Mouse (Mus musculus): ENCODE data around the gene Pgpep1. TPM values are rescaled to one million over a fixed set of nuclear protein-coding genes. Genes with fewer than 3 reads are reported as not detected.

The Pgpep1 gene
- polyA plus RNA-seq, 1 experiment from 2014 or later, result 102 TPM

DNA sequence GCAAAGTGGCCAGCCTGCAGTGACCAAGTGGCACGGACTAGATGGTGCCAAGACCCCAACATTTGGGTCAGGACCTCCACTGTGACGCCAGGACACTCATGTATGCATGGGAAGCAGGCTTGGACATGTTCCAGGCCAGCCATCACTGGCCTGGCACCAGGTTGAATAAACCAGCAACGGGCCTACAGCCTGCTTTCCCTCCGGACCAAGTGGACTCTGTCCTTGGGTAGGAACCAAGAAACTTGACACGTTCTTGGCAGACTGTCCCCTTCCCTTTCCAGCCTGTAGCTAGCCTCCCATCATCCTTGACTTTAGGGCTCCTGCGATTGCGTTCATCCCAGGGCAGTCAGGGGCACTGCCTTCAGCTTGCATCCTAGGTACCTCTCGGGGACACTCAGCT lies 27.4 kb upstream of the Pgpep1 start:
- Histone ChIP-seq H3K27ac (replicated peaks) (no peak overlapping the region), H3K9ac (no peak overlapping the region), H3K36me3 (no peaks in the 10 kb centered on the region), H3K4me2 (no peak overlapping the region), H3K9me3 (no peaks in the 10 kb centered on the region), H3K4me3 (no peak overlapping the region), H3K27me3 (no peaks in the 10 kb centered on the region), H3K4me1 (replicated peaks) (peaks cover 28% of the 10 kb centered on the region)
- ATAC-seq (ENCODE audit: low read depth), result no peak
- WGBS, result 82% methylated on average over 8 of the region's 8 CpGs

DNA sequence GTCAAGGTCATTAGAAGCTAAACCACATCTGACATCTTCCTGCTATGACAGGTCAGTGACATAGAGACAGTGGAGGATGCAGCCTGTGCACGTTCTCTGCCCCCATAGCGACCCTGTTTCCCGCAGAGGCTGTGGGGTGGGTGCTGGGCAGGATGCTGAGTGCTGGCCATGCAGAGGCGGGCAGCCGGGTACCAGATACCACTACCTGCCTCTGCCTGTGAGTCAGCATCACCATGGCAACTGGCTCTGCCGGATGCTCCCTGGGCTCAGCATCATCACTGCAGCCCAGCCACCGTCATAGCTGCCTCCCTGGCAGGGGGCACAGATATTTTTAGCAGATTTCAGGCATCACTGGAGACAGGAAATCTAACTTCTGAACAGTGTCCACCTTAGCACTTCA lies 24.1 kb upstream of the Pgpep1 start:
- peak overlapping the region; percentile 50 for H3K9ac ChIP-seq
- WGBS, result 35% methylated on average over 7 of the region's 7 CpGs

GRCm38 (mm10) chr8:70682692-70683091 lies 22.5 kb upstream of the Pgpep1 start:
- Histone ChIP-seq H3K27ac (replicated peaks) (no peak overlapping the region), H3K4me2 (no peak overlapping the region)

More for the DNA sequence above, 24.1 kb upstream of the Pgpep1 start:
- Histone ChIP-seq H3K4me3 (no peak overlapping the region), H3K4me1 (replicated peaks) (peaks cover 13% of the 10 kb centered on the region), H3K36me3 (peaks cover 6% of the 10 kb centered on the region; the same call in 1 of the 2 replicates), H3K27ac (replicated peaks) (0 out of 2 replicates have a peak overlapping the region, but pooled peaks have one; percentile 5), H3K4me2 (no peak overlapping the region), H3K9me3 (no peaks in the 10 kb centered on the region), H3K27me3 (no peaks in the 10 kb centered on the region)
- ATAC-seq (ENCODE audit: low read depth), result 0 out of 2 replicates have a peak, but pooled peaks have one; percentile 23

GRCm38 (mm10) chr8:70682193-70682592 lies 22.0 kb upstream of the Pgpep1 start:
- H3K27me3 ChIP-seq, result no peaks in the 10 kb centered on the region
- H3K4me2 ChIP-seq, result peak overlapping the region; percentile 24; the same call in 1 of the 2 replicates
- WGBS, result 11% methylated on average over 19 of the region's 19 CpGs
- H3K9me3 ChIP-seq, result no peaks in the 10 kb centered on the region
- peaks cover 13% of the 10 kb centered on the region for H3K4me1 ChIP-seq (replicated peaks)
- ATAC-seq (ENCODE audit: low read depth), result peak; percentile 16; the same call in 1 of the 2 replicates
- no peak overlapping the region for H3K4me3 ChIP-seq
- H3K27ac ChIP-seq (replicated peaks), result no peak overlapping the region
- H3K36me3 ChIP-seq, result peaks cover 26% of the 10 kb centered on the region
- H3K9ac ChIP-seq, result peak overlapping the region; percentile 56

More at GRCm38 (mm10) chr8:70682692-70683091, 22.5 kb upstream of the Pgpep1 start:
- no peak for ATAC-seq (ENCODE audit: low read depth)
- peaks cover 22% of the 10 kb centered on the region for H3K36me3 ChIP-seq
- H3K4me3 ChIP-seq, result no peak overlapping the region
- H3K9me3 ChIP-seq, result no peaks in the 10 kb centered on the region
- no peaks in the 10 kb centered on the region for H3K27me3 ChIP-seq
- H3K9ac ChIP-seq, result no peak overlapping the region
- 50% methylated on average over 3 of the region's 3 CpGs for WGBS
- peaks cover 13% of the 10 kb centered on the region for H3K4me1 ChIP-seq (replicated peaks)

GRCm38 (mm10) chr8:70681410-70681809 lies 21.2 kb upstream of the Pgpep1 start:
- Histone ChIP-seq H3K4me2 (no peak overlapping the region), H3K4me1 (replicated peaks) (peaks cover 13% of the 10 kb centered on the region), H3K9me3 (no peaks in the 10 kb centered on the region), H3K36me3 (peaks cover 28% of the 10 kb centered on the region), H3K9ac (no peak overlapping the region), H3K4me3 (no peak overlapping the region), H3K27me3 (no peaks in the 10 kb centered on the region), H3K27ac (replicated peaks) (no peak overlapping the region)
- WGBS, result 84% methylated on average over 3 of the region's 3 CpGs
- no peak for ATAC-seq (ENCODE audit: low read depth)

GRCm38 (mm10) chr8:70680039-70680438 lies 19.9 kb upstream of the Pgpep1 start:
- Histone ChIP-seq H3K9me3 (no peaks in the 10 kb centered on the region), H3K27ac (replicated peaks) (no peak overlapping the region), H3K4me1 (replicated peaks) (peaks cover 18% of the 10 kb centered on the region), H3K36me3 (peaks cover 31% of the 10 kb centered on the region), H3K4me3 (no peak overlapping the region), H3K27me3 (no peaks in the 10 kb centered on the region), H3K4me2 (no peak overlapping the region), H3K9ac (no peak overlapping the region)
- WGBS, result 86% methylated on average over 3 of the region's 3 CpGs
- no peak for ATAC-seq (ENCODE audit: low read depth)

GRCm38 (mm10) chr8:70679404-70679803 lies 19.2 kb upstream of the Pgpep1 start:
- Histone ChIP-seq H3K4me1 (replicated peaks) (peaks cover 21% of the 10 kb centered on the region), H3K9ac (no peak overlapping the region), H3K36me3 (peaks cover 31% of the 10 kb centered on the region), H3K27ac (replicated peaks) (no peak overlapping the region), H3K27me3 (no peaks in the 10 kb centered on the region), H3K4me3 (no peak overlapping the region), H3K9me3 (no peaks in the 10 kb centered on the region), H3K4me2 (no peak overlapping the region)
- ATAC-seq (ENCODE audit: low read depth), result no peak
- WGBS, result 89% methylated on average over 4 of the region's 4 CpGs

GRCm38 (mm10) chr8:70678679-70679078 lies 18.5 kb upstream of the Pgpep1 start:
- Histone ChIP-seq H3K4me3 (no peak overlapping the region), H3K4me2 (no peak overlapping the region), H3K27me3 (no peaks in the 10 kb centered on the region), H3K27ac (replicated peaks) (no peak overlapping the region), H3K36me3 (peaks cover 31% of the 10 kb centered on the region), H3K4me1 (replicated peaks) (peaks cover 25% of the 10 kb centered on the region), H3K9me3 (no peaks in the 10 kb centered on the region), H3K9ac (no peak overlapping the region)
- ATAC-seq (ENCODE audit: low read depth), result no peak

- Histone ChIP-seq H3K4me1 (replicated peaks) (peaks cover 28% of the 10 kb centered on the region), H3K4me2 (no peak overlapping the region), H3K4me3 (no peak overlapping the region), H3K27ac (replicated peaks) (no peak overlapping the region), H3K27me3 (no peaks in the 10 kb centered on the region), H3K9me3 (no peaks in the 10 kb centered on the region), H3K36me3 (peaks cover 31% of the 10 kb centered on the region), H3K9ac (no peak overlapping the region)
- WGBS, result 94% methylated on average over 15 of the region's 15 CpGs
- no peak for ATAC-seq (ENCODE audit: low read depth)
These were observed 17.4 kb upstream of the Pgpep1 start for GRCm38 (mm10) chr8:70677451-70678080.

- no peaks in the 10 kb centered on the region for H3K9me3 ChIP-seq
- no peak for ATAC-seq (ENCODE audit: low read depth)
- no peaks in the 10 kb centered on the region for H3K27me3 ChIP-seq
- H3K9ac ChIP-seq, result peak overlapping the region; percentile 77; the same call in 1 of the 2 replicates
- H3K27ac ChIP-seq (replicated peaks), result no peak overlapping the region
- peaks cover 34% of the 10 kb centered on the region for H3K4me1 ChIP-seq (replicated peaks)
- H3K4me3 ChIP-seq, result no peak overlapping the region
- 87% methylated on average over 1 of the region's 1 CpGs for WGBS
- no peak overlapping the region for H3K4me2 ChIP-seq
- peaks cover 31% of the 10 kb centered on the region for H3K36me3 ChIP-seq
These were observed 15.1 kb upstream of the Pgpep1 start for GRCm38 (mm10) chr8:70675336-70675735.

- Histone ChIP-seq H3K9ac (peak overlapping the region; percentile 77), H3K4me2 (peak overlapping the region; percentile 80; the same call in 1 of the 2 replicates), H3K9me3 (no peaks in the 10 kb centered on the region), H3K27ac (replicated peaks) (peak overlapping the region; percentile 97), H3K4me1 (replicated peaks) (peaks cover 34% of the 10 kb centered on the region), H3K4me3 (no peak overlapping the region; the same call in 1 of the 2 replicates), H3K27me3 (no peaks in the 10 kb centered on the region), H3K36me3 (peaks cover 29% of the 10 kb centered on the region)
- no peak for ATAC-seq (ENCODE audit: low read depth)
- WGBS, result 84% methylated on average over 4 of the region's 4 CpGs
These were observed 14.5 kb upstream of the Pgpep1 start for GRCm38 (mm10) chr8:70674716-70675115.

DNA sequence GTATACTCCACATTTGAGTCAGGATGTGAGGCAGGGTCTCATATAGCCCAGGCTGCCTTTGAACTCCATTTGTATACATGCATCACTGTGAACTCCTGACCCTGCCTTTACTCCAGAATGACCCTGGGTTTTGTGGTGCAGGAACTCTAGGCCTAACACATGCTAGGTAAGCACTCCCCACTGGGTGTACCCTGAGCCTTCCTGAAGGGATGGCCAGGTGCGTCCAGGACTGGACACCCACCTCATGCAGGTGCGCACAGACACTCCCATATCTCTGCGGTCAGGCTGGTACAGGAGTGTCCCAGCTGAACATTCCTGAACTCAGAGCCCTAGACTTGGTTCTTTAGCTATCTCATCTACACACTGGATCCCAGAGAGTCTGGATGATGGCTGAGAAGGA lies 13.9 kb upstream of the Pgpep1 start:
- Histone ChIP-seq H3K4me1 (replicated peaks) (peaks cover 34% of the 10 kb centered on the region), H3K36me3 (peaks cover 23% of the 10 kb centered on the region), H3K9ac (peak overlapping the region; percentile 77), H3K27me3 (no peaks in the 10 kb centered on the region), H3K4me2 (peak overlapping the region; percentile 80), H3K4me3 (peak overlapping the region; percentile 60), H3K27ac (replicated peaks) (peak overlapping the region; percentile 97), H3K9me3 (no peaks in the 10 kb centered on the region)
- ATAC-seq (ENCODE audit: low read depth), result no peak; the same call in 1 of the 2 replicates
- 86% methylated on average over 3 of the region's 3 CpGs for WGBS

Measured in neural tube, embryonic 13.5 days (tissue).